Comparison of ENCODE assay signal across 29 mouse cellular contexts in the genomic region with DNA sequence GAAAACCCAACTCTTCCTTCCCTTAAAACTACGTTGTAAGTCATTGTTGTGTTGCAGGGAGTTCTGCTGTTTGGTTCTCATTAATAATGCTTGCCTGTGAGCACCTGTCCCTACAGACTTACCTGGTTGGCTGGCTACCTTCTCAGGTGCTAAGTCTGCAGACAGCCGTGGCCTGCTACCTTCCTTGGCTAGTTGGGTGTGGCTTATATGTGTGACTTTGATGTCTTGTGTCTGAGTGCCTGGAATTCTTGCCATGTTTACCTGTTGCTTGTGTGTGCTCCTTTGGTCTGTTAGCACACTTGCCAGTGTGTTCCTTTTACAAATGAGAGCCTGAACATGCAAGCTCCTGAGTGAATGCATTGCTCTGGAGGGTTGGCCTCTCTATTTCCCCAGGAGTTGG. TPM values are rescaled to one million over a fixed set of nuclear protein-coding genes. Genes with fewer than 3 reads are reported as not detected.
DNase-seq lines count a peak whose midpoint lies in the region; ATAC-seq and TF ChIP-seq lines count a peak whose summit lies in the region.
"Had no signal": no experiment of that assay in that cellular context is flagged by ENCODE, and none has a peak within 500 bp of the region (broad histone marks: within the 10 kb centered on the region; RNA-seq: fewer than 3 reads in every experiment).

No protein-coding gene starts in this region.

- peaks cover 82% of the 10 kb centered on the region for H3K36me3 ChIP-seq in liver, postnatal 0 days (replicated peaks; ENCODE audit: insufficient read depth, low read length)
- H3K36me3 ChIP-seq in liver, embryonic 11.5 days (ENCODE audit: control insufficient read depth, insufficient read depth, low read length) = peaks cover 27% of the 10 kb centered on the region
- H3K36me3 ChIP-seq in stomach, postnatal 0 days (ENCODE audit: control insufficient read depth, insufficient read depth, low read length) = peaks cover 24% of the 10 kb centered on the region
- peaks cover 72% of the 10 kb centered on the region for H3K36me3 ChIP-seq in neural tube, embryonic 15.5 days

- H3K27ac ChIP-seq in gastrocnemius, adult 2 months = peak overlapping the region; percentile 44
- H3K27ac ChIP-seq in liver, postnatal 0 days (ENCODE audit: low read depth) = no peak overlapping the region
- H3K27ac ChIP-seq in liver, embryonic 11.5 days (ENCODE audit: low read depth, low read length) = no peak overlapping the region
- no peak overlapping the region for H3K27ac ChIP-seq in stomach, postnatal 0 days (replicated peaks)
- H3K27ac ChIP-seq in neural tube, embryonic 15.5 days (replicated peaks) = no peak overlapping the region
- H3K27ac ChIP-seq: embryonic facial prominence, embryonic 10.5 days; embryonic facial prominence, embryonic 13.5 days; forebrain, embryonic 12.5 days; forebrain, embryonic 15.5 days; hindbrain, embryonic 10.5 days; hindbrain, embryonic 13.5 days had no signal

- 78% methylated on average over 2 of the region's 2 CpGs for WGBS in liver, postnatal 0 days (ENCODE audit: insufficient replicate concordance)
- WGBS in liver, embryonic 11.5 days = 82% methylated on average over 2 of the region's 2 CpGs
- WGBS in stomach, postnatal 0 days = 55% methylated on average over 2 of the region's 2 CpGs
- WGBS in neural tube, embryonic 15.5 days = 86% methylated on average over 2 of the region's 2 CpGs

- no peak overlapping the region for H3K4me2 ChIP-seq in liver, postnatal 0 days (ENCODE audit: low read depth, low read length)
- no peak overlapping the region for H3K4me2 ChIP-seq in liver, embryonic 11.5 days
- no peak overlapping the region for H3K4me2 ChIP-seq in stomach, postnatal 0 days (replicated peaks; ENCODE audit: low read depth)
- no peak overlapping the region for H3K4me2 ChIP-seq in neural tube, embryonic 15.5 days
- H3K4me2 ChIP-seq: embryonic facial prominence, embryonic 13.5 days; forebrain, embryonic 12.5 days; forebrain, embryonic 15.5 days; hindbrain, embryonic 13.5 days had no signal

- H3K27me3 ChIP-seq in liver, postnatal 0 days (ENCODE audit: insufficient read depth, low read length) = no peaks in the 10 kb centered on the region
- H3K27me3 ChIP-seq in liver, embryonic 11.5 days (replicated peaks; ENCODE audit: control insufficient read depth, insufficient read depth, low read length) = no peaks in the 10 kb centered on the region
- no peaks in the 10 kb centered on the region for H3K27me3 ChIP-seq in stomach, postnatal 0 days (ENCODE audit: control insufficient read depth, insufficient read depth, low read length)
- H3K27me3 ChIP-seq in neural tube, embryonic 15.5 days (replicated peaks) = no peaks in the 10 kb centered on the region
- H3K27me3 ChIP-seq: CH12.LX; embryonic facial prominence, embryonic 13.5 days; forebrain, embryonic 12.5 days; forebrain, embryonic 15.5 days; hindbrain, embryonic 13.5 days had no signal

- no peak overlapping the region for H3K9ac ChIP-seq in liver, postnatal 0 days (replicated peaks)
- no peak overlapping the region for H3K9ac ChIP-seq in liver, embryonic 11.5 days (ENCODE audit: low read depth, low read length)
- H3K9ac ChIP-seq in stomach, postnatal 0 days (ENCODE audit: low read length) = no peak overlapping the region
- H3K9ac ChIP-seq in neural tube, embryonic 15.5 days (replicated peaks) = no peak overlapping the region
- H3K9ac ChIP-seq: embryonic facial prominence, embryonic 13.5 days; forebrain, embryonic 12.5 days; forebrain, embryonic 15.5 days; hindbrain, embryonic 13.5 days had no signal

- DNase-seq in gastrocnemius, adult 2 months = peak; percentile 4
- no peak for DNase-seq in gastrocnemius, postnatal 36 days
- DNase-seq in liver, postnatal 0 days = peak; percentile 5
- no peak for DNase-seq in liver, embryonic 11.5 days (ENCODE audit: low spot score)
- DNase-seq in induced T-regulatory cell, adult 2 months (ENCODE audit: low read depth) = peak; percentile 16
- no peak for DNase-seq in stomach, postnatal 0 days (ENCODE audit: low spot score)
- no peak for DNase-seq in B cell, adult 2 months
- DNase-seq: adrenal gland, adult 8-10 months; adrenal gland, postnatal 25 days; cerebellum, adult 11-12 months; cerebellum, adult 8-10 months; cerebellum, postnatal 10 days; cerebellum, postnatal 36 days; embryo, embryonic 11 days; gastrocnemius, postnatal 10 days; heart, adult 18-20 months; heart, postnatal 36 days had no signal

- H3K4me1 ChIP-seq in liver, postnatal 0 days (ENCODE audit: insufficient read depth) = no peaks in the 10 kb centered on the region
- H3K4me1 ChIP-seq in liver, embryonic 11.5 days (replicated peaks; ENCODE audit: control insufficient read depth, insufficient read depth, low read length) = no peaks in the 10 kb centered on the region
- no peaks in the 10 kb centered on the region for H3K4me1 ChIP-seq in stomach, postnatal 0 days (replicated peaks; ENCODE audit: control insufficient read depth, insufficient read depth)
- H3K4me1 ChIP-seq in neural tube, embryonic 15.5 days = no peaks in the 10 kb centered on the region
- H3K4me1 ChIP-seq: embryonic facial prominence, embryonic 10.5 days; embryonic facial prominence, embryonic 13.5 days; forebrain, embryonic 12.5 days; forebrain, embryonic 15.5 days; hindbrain, embryonic 13.5 days had no signal

- ATAC-seq in liver, postnatal 0 days = no peak
- ATAC-seq in liver, embryonic 11.5 days (replicated peaks; ENCODE audit: low FRiP score) = no peak
- ATAC-seq in stomach, postnatal 0 days (ENCODE audit: low FRiP score, low TSS enrichment) = 0 out of 2 replicates have a peak, but pooled peaks have one; percentile 53
- no peak for ATAC-seq in neural tube, embryonic 15.5 days (ENCODE audit: low FRiP score)
- ATAC-seq: activated CD4-positive, CD25-positive, alpha-beta regulatory T cell, adult 4 months; forebrain, embryonic 15.5 days; hindbrain, embryonic 16.5 days had no signal

- TF ChIP-seq EP300 in liver, postnatal 0 days (IDR thresholded peaks at IDR 0.05; ENCODE audit: low read depth) = no peak
- TF ChIP-seq EP300 in stomach, postnatal 0 days (optimal IDR thresholded peaks at IDR 0.05) = no peak

- intact Hi-C loops in gastrocnemius, adult 2 months (cut with DNase I) = no loop called here
- intact Hi-C loops in gastrocnemius, postnatal 36 days (cut with DNase I) = no loop called here

- H3K9me3 ChIP-seq in liver, postnatal 0 days (ENCODE audit: low read length) = no peaks in the 10 kb centered on the region
- H3K9me3 ChIP-seq in liver, embryonic 11.5 days (ENCODE audit: control insufficient read depth, low read length) = no peaks in the 10 kb centered on the region
- no peaks in the 10 kb centered on the region for H3K9me3 ChIP-seq in stomach, postnatal 0 days (ENCODE audit: control insufficient read depth, low read length)
- H3K9me3 ChIP-seq in neural tube, embryonic 15.5 days (replicated peaks) = no peaks in the 10 kb centered on the region
- H3K9me3 ChIP-seq: embryonic facial prominence, embryonic 10.5 days; embryonic facial prominence, embryonic 13.5 days; forebrain, embryonic 12.5 days; forebrain, embryonic 15.5 days; hindbrain, embryonic 10.5 days; hindbrain, embryonic 13.5 days had no signal

- no peak overlapping the region for H3K4me3 ChIP-seq in gastrocnemius, adult 2 months
- no peak overlapping the region for H3K4me3 ChIP-seq in liver, postnatal 0 days (ENCODE audit: low read depth, low read length)
- no peak overlapping the region for H3K4me3 ChIP-seq in liver, embryonic 11.5 days (ENCODE audit: low read depth, low read length)
- H3K4me3 ChIP-seq in stomach, postnatal 0 days (ENCODE audit: low read depth, low read length) = no peak overlapping the region
- no peak overlapping the region for H3K4me3 ChIP-seq in neural tube, embryonic 15.5 days (replicated peaks)
- H3K4me3 ChIP-seq: embryonic facial prominence, embryonic 10.5 days; embryonic facial prominence, embryonic 13.5 days; erythroblast, embryonic 14.5 days; forebrain, embryonic 12.5 days; forebrain, embryonic 15.5 days; hindbrain, embryonic 10.5 days; hindbrain, embryonic 13.5 days had no signal

- no peak for TF ChIP-seq CTCF in gastrocnemius, adult 2 months (IDR thresholded peaks at IDR 0.05)
- no peak for TF ChIP-seq CTCF in liver, postnatal 0 days (IDR thresholded peaks at IDR 0.05; ENCODE audit: low read depth)
- no peak for TF ChIP-seq CTCF in stomach, postnatal 0 days (IDR thresholded peaks at IDR 0.05; ENCODE audit: low read depth)

RNA-seq across cellular contexts. Expression of gene Ywhae, which starts 30.0 kb away (rescaled TPM):
- total RNA-seq in gastrocnemius, adult 2 months (2021) = 100 to 1,000 TPM; 545 to 577 TPM
- total RNA-seq in gastrocnemius, postnatal 36 days (2021) = 100 to 1,000 TPM; 524 to 527 TPM
- polyA plus RNA-seq in liver, postnatal 0 days (2015; fragmentation: Nextera tagmentation; extraction: Ambion mirVana) = 190 and 204 TPM in 2 replicates
- 710 and 755 TPM in 2 replicates for polyA plus RNA-seq in liver, embryonic 11.5 days (2014; fragmentation: Nextera tagmentation; extraction: Ambion mirVana)
- 401 and 416 TPM in 2 replicates for polyA plus RNA-seq in stomach, postnatal 0 days (2015; fragmentation: Nextera tagmentation; extraction: Ambion mirVana)
- 1,285 and 1,371 TPM in 2 replicates for polyA plus RNA-seq in neural tube, embryonic 15.5 days (2015; fragmentation: Nextera tagmentation; extraction: Ambion mirVana)

RNA-seq across cellular contexts. Expression of gene Doc2b, which starts 33.1 kb away (rescaled TPM):
- 1 to 10 TPM; 1.0 to 1.4 TPM for total RNA-seq in gastrocnemius, adult 2 months (2021)
- 1 to 10 TPM in 1 of 2 experiments, under 1 TPM in 1; 0.84 to 1.1 TPM for total RNA-seq in gastrocnemius, postnatal 36 days (2021)
- not detected in 2 replicates for polyA plus RNA-seq in liver, postnatal 0 days (2015; fragmentation: Nextera tagmentation; extraction: Ambion mirVana)
- polyA plus RNA-seq in liver, embryonic 11.5 days (2014; fragmentation: Nextera tagmentation; extraction: Ambion mirVana) = 0.10 and 0.40 TPM in 2 replicates
- polyA plus RNA-seq in stomach, postnatal 0 days (2015; fragmentation: Nextera tagmentation; extraction: Ambion mirVana) = 0.65 and 0.75 TPM in 2 replicates
- 2.5 and 2.8 TPM in 2 replicates for polyA plus RNA-seq in neural tube, embryonic 15.5 days (2015; fragmentation: Nextera tagmentation; extraction: Ambion mirVana)
- total RNA-seq: CH12.LX, MEL had no signal
- polyA plus RNA-seq: activated CD4-positive, CD25-positive, alpha-beta regulatory T cell, adult 4 months; erythroblast, embryonic 14.5 days had no signal

Comparison
In these comparisons a context has a peak if more than half of its experiments do, and no peak if none do; other contexts are left out.
1. DNase-seq: peak in gastrocnemius, adult 2 months (single experiment), liver, postnatal 0 days (single experiment) and induced T-regulatory cell, adult 2 months (single experiment); none in gastrocnemius, postnatal 36 days (0 of 2), liver, embryonic 11.5 days (single experiment), stomach, postnatal 0 days (single experiment) and B cell, adult 2 months (0 of 2).